Mouse (Mus musculus): Measurements from ENCODE around the gene Cby3. TPM values are rescaled to one million over a fixed set of nuclear protein-coding genes. Genes with fewer than 3 reads are reported as not detected.
A peak's percentile ranks its signal among the peaks of the same experiment; 100 is the strongest.

Cby3 gene
- polyA plus RNA-seq, 1 experiment from 2014 or later = 0.27 TPM

DNA sequence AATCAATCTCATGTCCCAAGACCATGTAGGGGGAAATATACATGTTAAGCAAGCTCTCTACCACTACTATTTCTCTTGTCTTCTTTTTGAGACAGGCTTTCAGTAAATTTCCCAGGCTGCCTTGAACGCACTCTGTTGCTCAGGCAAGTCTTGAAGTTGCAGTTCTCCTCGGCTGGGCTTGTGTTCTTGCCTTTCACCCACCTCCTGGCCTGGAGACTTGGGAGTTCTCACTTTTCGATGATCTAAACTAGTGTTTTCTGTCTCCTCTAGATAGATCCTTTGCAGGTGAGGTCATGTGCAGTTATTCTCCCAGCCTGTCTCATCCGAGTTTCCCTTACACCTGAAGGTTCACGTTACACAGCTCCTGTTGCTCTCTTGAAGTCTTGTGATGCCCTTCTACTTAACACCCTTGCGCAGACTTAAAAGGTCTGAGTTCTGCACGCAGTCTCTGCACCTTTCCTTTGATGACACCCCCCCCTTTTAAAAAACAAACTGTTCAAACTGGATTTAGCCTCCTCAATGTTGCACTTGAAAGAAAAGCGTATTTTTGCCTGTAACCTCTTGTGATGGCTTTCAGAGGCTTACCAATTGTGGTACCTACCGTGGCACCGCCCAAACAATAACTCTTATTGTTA lies 22.0 kb downstream of the Cby3 start:
- DNase-seq (ENCODE audit: low spot score) (no peak), ATAC-seq (replicated peaks; ENCODE audit: low FRiP score, low TSS enrichment, low read depth) (no peak)
- Histone ChIP-seq H3K4me1 (replicated peaks; ENCODE audit: control insufficient read depth, insufficient read depth, low read length) (peaks cover 18% of the 10 kb centered on the region), H3K4me2 (ENCODE audit: low read length) (peak overlapping the region; percentile 91), H3K4me3 (ENCODE audit: low read depth, low read length) (peak overlapping the region; percentile 68), H3K27ac (ENCODE audit: low read depth) (peak overlapping the region; percentile 99), H3K9me3 (ENCODE audit: control insufficient read depth, low read length) (no peaks in the 10 kb centered on the region), H3K9ac (ENCODE audit: low read length) (peak overlapping the region; percentile 79), H3K27me3 (replicated peaks; ENCODE audit: control insufficient read depth, insufficient read depth, low read length) (no peaks in the 10 kb centered on the region), H3K36me3 (ENCODE audit: control insufficient read depth, insufficient read depth, low read length) (peaks cover 20% of the 10 kb centered on the region)
- WGBS = 27% methylated on average over 10 of the region's 10 CpGs

GRCm38 (mm10) chr11:50376911-50377891 lies 22.9 kb downstream of the Cby3 start, which contains the start of gene Hnrnph1:
Gene Hnrnph1 (plus strand): TSS chr11:50376990.
- DNase-seq (ENCODE audit: low spot score) (peak; percentile 99), ATAC-seq (replicated peaks; ENCODE audit: low FRiP score, low TSS enrichment, low read depth) (peak; percentile 90)
- Histone ChIP-seq H3K4me1 (replicated peaks; ENCODE audit: control insufficient read depth, insufficient read depth, low read length) (peaks cover 20% of the 10 kb centered on the region), H3K27me3 (replicated peaks; ENCODE audit: control insufficient read depth, insufficient read depth, low read length) (no peaks in the 10 kb centered on the region), H3K36me3 (ENCODE audit: control insufficient read depth, insufficient read depth, low read length) (peaks cover 27% of the 10 kb centered on the region), H3K9me3 (ENCODE audit: control insufficient read depth, low read length) (no peaks in the 10 kb centered on the region), H3K4me2 (ENCODE audit: low read length) (peak within 1 kb of the TSS; percentile 91), H3K4me3 (ENCODE audit: low read depth, low read length) (peak within 1 kb of the TSS; percentile 68), H3K27ac (ENCODE audit: low read depth) (peak within 1 kb of the TSS; percentile 99), H3K9ac (ENCODE audit: low read length) (peak within 1 kb of the TSS; percentile 86)
- under 1% methylated on average over 76 of the region's 76 CpGs for WGBS

- DNase-seq (ENCODE audit: low spot score) (peak; percentile 94), ATAC-seq (replicated peaks; ENCODE audit: low FRiP score, low TSS enrichment, low read depth) (peak; percentile 77)
- no peaks in the 10 kb centered on the region for H3K27me3 ChIP-seq (replicated peaks; ENCODE audit: control insufficient read depth, insufficient read depth, low read length)
- peaks cover 20% of the 10 kb centered on the region for H3K4me1 ChIP-seq (replicated peaks; ENCODE audit: control insufficient read depth, insufficient read depth, low read length)
- under 1% methylated on average over 63 of the region's 71 CpGs for WGBS
- H3K4me2 ChIP-seq (ENCODE audit: low read length) = peak overlapping the region; percentile 93
- H3K9ac ChIP-seq (ENCODE audit: low read length) = peak overlapping the region; percentile 86
- peak overlapping the region; percentile 68 for H3K4me3 ChIP-seq (ENCODE audit: low read depth, low read length)
- H3K36me3 ChIP-seq (ENCODE audit: control insufficient read depth, insufficient read depth, low read length) = peaks cover 36% of the 10 kb centered on the region
- H3K27ac ChIP-seq (ENCODE audit: low read depth) = peak overlapping the region; percentile 99
- no peaks in the 10 kb centered on the region for H3K9me3 ChIP-seq (ENCODE audit: control insufficient read depth, low read length)
These were observed 23.8 kb downstream of the Cby3 start for GRCm38 (mm10) chr11:50377892-50378684.

GRCm38 (mm10) chr11:50379023-50379752 lies 24.9 kb downstream of the Cby3 start:
- Histone ChIP-seq H3K36me3 (ENCODE audit: control insufficient read depth, insufficient read depth, low read length) (peaks cover 43% of the 10 kb centered on the region), H3K27ac (ENCODE audit: low read depth) (no peak overlapping the region), H3K27me3 (replicated peaks; ENCODE audit: control insufficient read depth, insufficient read depth, low read length) (no peaks in the 10 kb centered on the region), H3K4me2 (ENCODE audit: low read length) (peak overlapping the region; percentile 93), H3K9ac (ENCODE audit: low read length) (peak overlapping the region; percentile 86), H3K4me3 (ENCODE audit: low read depth, low read length) (peak overlapping the region; percentile 68), H3K4me1 (replicated peaks; ENCODE audit: control insufficient read depth, insufficient read depth, low read length) (peaks cover 20% of the 10 kb centered on the region), H3K9me3 (ENCODE audit: control insufficient read depth, low read length) (no peaks in the 10 kb centered on the region)
- ATAC-seq (replicated peaks; ENCODE audit: low FRiP score, low TSS enrichment, low read depth) = no peak
- DNase-seq (ENCODE audit: low spot score) = no peak
- WGBS = 59% methylated on average over 12 of the region's 12 CpGs

DNA sequence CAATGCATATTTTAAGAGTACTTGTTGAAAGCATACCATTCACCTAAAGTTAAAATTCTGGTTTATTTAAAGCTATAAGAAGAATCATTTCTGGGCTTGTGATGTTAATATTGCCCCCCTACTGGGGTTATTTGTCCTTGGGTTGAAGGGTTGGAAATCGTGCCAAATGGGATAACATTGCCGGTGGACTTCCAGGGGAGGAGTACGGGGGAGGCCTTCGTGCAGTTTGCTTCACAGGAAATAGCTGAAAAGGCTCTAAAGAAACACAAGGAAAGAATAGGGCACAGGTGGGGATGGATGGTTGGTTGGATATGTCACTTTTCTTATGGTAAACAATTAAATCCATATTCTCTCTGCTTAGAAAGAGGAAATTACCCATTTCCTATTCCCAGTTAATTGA lies 27.0 kb downstream of the Cby3 start:
- DNase-seq (ENCODE audit: low spot score) (no peak), ATAC-seq (replicated peaks; ENCODE audit: low FRiP score, low TSS enrichment, low read depth) (no peak)
- Histone ChIP-seq H3K9me3 (ENCODE audit: control insufficient read depth, low read length) (no peaks in the 10 kb centered on the region), H3K27me3 (replicated peaks; ENCODE audit: control insufficient read depth, insufficient read depth, low read length) (no peaks in the 10 kb centered on the region), H3K36me3 (ENCODE audit: control insufficient read depth, insufficient read depth, low read length) (peaks cover 64% of the 10 kb centered on the region), H3K4me1 (replicated peaks; ENCODE audit: control insufficient read depth, insufficient read depth, low read length) (peaks cover 16% of the 10 kb centered on the region), H3K4me3 (ENCODE audit: low read depth, low read length) (peak overlapping the region; percentile 18; the same call in 1 of the 2 replicates), H3K27ac (ENCODE audit: low read depth) (no peak overlapping the region), H3K4me2 (ENCODE audit: low read length) (peak overlapping the region; percentile 49), H3K9ac (ENCODE audit: low read length) (no peak overlapping the region)
- 25% methylated on average over 4 of the region's 4 CpGs for whole genome bisulfite sequencing

DNA sequence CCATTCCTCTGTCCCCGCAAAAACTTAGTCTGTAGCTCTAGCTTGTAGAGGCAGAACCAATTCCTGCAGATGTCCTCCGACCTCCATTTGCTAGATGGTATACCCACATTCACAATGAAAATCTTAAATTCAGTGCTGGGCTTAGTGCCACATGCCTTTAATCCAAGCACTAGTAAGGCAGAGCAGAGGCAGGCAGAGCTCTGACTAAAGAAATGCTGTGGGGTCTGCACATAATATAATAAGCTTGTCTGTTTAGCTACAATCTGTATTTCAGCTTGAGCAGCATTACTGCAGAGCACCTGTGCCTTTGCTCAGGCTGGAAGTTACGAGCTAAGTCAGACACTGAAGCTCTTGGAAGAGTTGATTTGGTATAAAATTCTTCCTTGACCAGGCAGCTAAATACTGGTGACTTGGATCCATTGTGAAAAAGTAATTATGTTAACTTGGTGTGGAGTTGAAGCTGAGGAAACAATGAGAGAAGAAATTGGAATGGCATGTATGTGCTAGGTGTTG lies 33.0 kb downstream of the Cby3 start:
- no peak overlapping the region for H3K9ac ChIP-seq (ENCODE audit: low read length)
- H3K4me1 ChIP-seq (replicated peaks; ENCODE audit: control insufficient read depth, insufficient read depth, low read length) = no peaks in the 10 kb centered on the region
- DNase-seq (ENCODE audit: low spot score) = no peak
- WGBS = 80% methylated on average over 3 of the region's 3 CpGs
- no peak overlapping the region for H3K4me3 ChIP-seq (ENCODE audit: low read depth, low read length)
- H3K27ac ChIP-seq (ENCODE audit: low read depth) = no peak overlapping the region
- ATAC-seq (replicated peaks; ENCODE audit: low FRiP score, low TSS enrichment, low read depth) = no peak
- H3K27me3 ChIP-seq (replicated peaks; ENCODE audit: control insufficient read depth, insufficient read depth, low read length) = no peaks in the 10 kb centered on the region
- H3K4me2 ChIP-seq (ENCODE audit: low read length) = no peak overlapping the region
- H3K9me3 ChIP-seq (ENCODE audit: control insufficient read depth, low read length) = no peaks in the 10 kb centered on the region
- peaks cover 82% of the 10 kb centered on the region for H3K36me3 ChIP-seq (ENCODE audit: control insufficient read depth, insufficient read depth, low read length)

DNA sequence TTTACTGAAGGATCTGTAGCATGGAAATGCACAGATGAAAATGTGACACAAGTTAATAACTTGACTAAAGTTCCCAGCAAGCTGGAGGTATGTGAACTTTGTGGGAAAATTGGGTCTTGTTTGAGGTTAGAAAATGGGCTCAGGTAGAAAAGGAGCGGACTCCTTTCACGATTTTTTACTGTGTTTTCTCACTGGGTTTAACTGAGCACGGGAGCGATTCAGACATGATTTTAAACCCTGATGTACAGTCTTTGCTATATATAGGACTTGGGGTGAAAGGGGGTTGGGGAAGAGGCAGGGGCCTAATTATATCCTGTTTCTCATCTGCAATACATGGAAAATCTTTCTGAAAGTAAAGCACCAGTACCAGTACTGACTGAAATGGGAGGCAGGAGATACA lies 33.4 kb downstream of the Cby3 start:
- DNase-seq (ENCODE audit: low spot score) (no peak), ATAC-seq (replicated peaks; ENCODE audit: low FRiP score, low TSS enrichment, low read depth) (0 out of 2 replicates have a peak, but pooled peaks have one; percentile 14)
- Histone ChIP-seq H3K4me2 (ENCODE audit: low read length) (no peak overlapping the region), H3K9ac (ENCODE audit: low read length) (no peak overlapping the region), H3K27ac (ENCODE audit: low read depth) (no peak overlapping the region), H3K27me3 (replicated peaks; ENCODE audit: control insufficient read depth, insufficient read depth, low read length) (no peaks in the 10 kb centered on the region), H3K4me3 (ENCODE audit: low read depth, low read length) (no peak overlapping the region), H3K9me3 (ENCODE audit: control insufficient read depth, low read length) (no peaks in the 10 kb centered on the region), H3K36me3 (ENCODE audit: control insufficient read depth, insufficient read depth, low read length) (peaks cover 79% of the 10 kb centered on the region), H3K4me1 (replicated peaks; ENCODE audit: control insufficient read depth, insufficient read depth, low read length) (no peaks in the 10 kb centered on the region)
- 85% methylated on average over 4 of the region's 4 CpGs for WGBS
